Comparison of ENCODE assay signal across 12 mouse cellular contexts in the genomic region with DNA sequence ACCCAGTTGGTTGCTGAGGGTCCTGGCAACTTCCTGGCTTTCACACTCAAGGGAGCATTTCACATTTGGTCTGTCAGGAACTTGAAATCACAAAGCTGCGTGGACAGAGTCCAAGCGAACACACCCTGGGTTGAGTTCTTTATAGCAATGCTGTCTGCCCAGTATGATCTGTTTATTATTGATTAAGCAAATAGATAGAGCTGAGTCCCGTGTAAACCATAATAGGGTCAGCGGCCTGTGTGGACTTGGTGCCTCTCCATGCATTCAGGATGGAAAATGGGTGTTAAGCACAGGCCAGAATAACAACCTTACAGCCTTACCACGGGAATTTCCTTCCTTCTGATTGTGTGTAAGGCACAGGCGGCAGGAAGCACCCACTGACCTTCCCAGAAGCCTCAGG. TPM values are rescaled to one million over a fixed set of nuclear protein-coding genes. Genes with fewer than 3 reads are reported as not detected.
A peak's percentile ranks its signal among the peaks of the same experiment; 100 is the strongest.
DNase-seq lines count a peak whose midpoint lies in the region; ATAC-seq and TF ChIP-seq lines count a peak whose summit lies in the region.
"Had no signal": no experiment of that assay in that cellular context is flagged by ENCODE, and none has a peak within 500 bp of the region (broad histone marks: within the 10 kb centered on the region; RNA-seq: fewer than 3 reads in every experiment).

No protein-coding gene starts in this region.

- no peak for TF ChIP-seq CTCF in layer of hippocampus, adult 2 months (conservative IDR thresholded peaks at IDR 0.05)
- no peak for TF ChIP-seq CTCF in small intestine, adult 2 months (IDR thresholded peaks at IDR 0.05; ENCODE audit: extremely low read depth, insufficient read length, insufficient replicate concordance, low read depth, low read length)

- peak overlapping the region; percentile 70 for H3K27ac ChIP-seq in layer of hippocampus, adult 2 months
- H3K27ac ChIP-seq in heart, embryonic 15.5 days, result peak overlapping the region; percentile 1; the same call in 1 of the 2 replicates
- H3K27ac ChIP-seq in small intestine, adult 2 months (ENCODE audit: insufficient read depth, low read depth, low read length), result peak overlapping the region; percentile 23; the same call in 1 of the 2 replicates
- H3K27ac ChIP-seq: left cerebral cortex, adult 2 months had no signal

- H3K4me2 ChIP-seq in heart, embryonic 15.5 days, result no peak overlapping the region
- H3K4me2 ChIP-seq: midbrain, embryonic 15.5 days had no signal

- 0 out of 2 replicates have a peak, but pooled peaks cover 3% of the 10 kb centered on the region for H3K9me3 ChIP-seq in heart, embryonic 15.5 days (replicated peaks)
- H3K9me3 ChIP-seq: midbrain, embryonic 15.5 days had no signal

- H3K9ac ChIP-seq in heart, embryonic 15.5 days, result no peak overlapping the region
- H3K9ac ChIP-seq: forebrain, postnatal 0 days; midbrain, embryonic 15.5 days had no signal

- no peak; the same call in 1 of the 2 replicates for ATAC-seq in heart, embryonic 15.5 days (replicated peaks; ENCODE audit: insufficient number of reproducible peaks, insufficient read depth, low FRiP score, low read depth)
- ATAC-seq in inflammation-experienced regulatory T-cells, adult 6 months, result no peak
- ATAC-seq: forebrain, postnatal 0 days; midbrain, embryonic 15.5 days had no signal

- peaks cover 11% of the 10 kb centered on the region for H3K4me1 ChIP-seq in heart, embryonic 15.5 days (replicated peaks)
- H3K4me1 ChIP-seq in small intestine, adult 2 months (ENCODE audit: control insufficient read depth, insufficient read depth, insufficient read length, low read length), result peaks cover 28% of the 10 kb centered on the region

- H3K36me3 ChIP-seq in heart, embryonic 15.5 days, result no peaks in the 10 kb centered on the region
- no peaks in the 10 kb centered on the region for H3K36me3 ChIP-seq in small intestine, adult 2 months (ENCODE audit: control insufficient read depth, insufficient read depth, low read length)
- H3K36me3 ChIP-seq: midbrain, embryonic 15.5 days had no signal

- no peaks in the 10 kb centered on the region for H3K27me3 ChIP-seq in heart, embryonic 15.5 days
- no peaks in the 10 kb centered on the region for H3K27me3 ChIP-seq in small intestine, adult 2 months (ENCODE audit: control insufficient read depth, insufficient read depth, low read length)
- H3K27me3 ChIP-seq: midbrain, embryonic 15.5 days had no signal

- no peak for DNase-seq in layer of hippocampus, adult 2 months (ENCODE audit: low spot score in 2 of 2)
- no peak for DNase-seq in layer of hippocampus, adult 9-11 months
- peak; percentile 20 for DNase-seq in kidney, postnatal 14 days
- DNase-seq in ovary, adult 18-20 months (ENCODE audit: low spot score), result no peak
- DNase-seq in right cerebral cortex, postnatal 25 days, result no peak
- DNase-seq: cerebellum, postnatal 14 days; forebrain, postnatal 0 days had no signal

- no peak for TF ChIP-seq POLR2A in small intestine, adult 2 months (IDR thresholded peaks at IDR 0.05; ENCODE audit: low read depth, low read length)

- 55% methylated on average over 6 of the region's 6 CpGs for whole genome bisulfite sequencing in heart, embryonic 15.5 days
- 12% methylated on average over 6 of the region's 6 CpGs for WGBS in small intestine, adult 2 months

- no peak overlapping the region for H3K4me3 ChIP-seq in layer of hippocampus, adult 2 months
- no peak overlapping the region for H3K4me3 ChIP-seq in heart, embryonic 15.5 days
- no peak overlapping the region for H3K4me3 ChIP-seq in small intestine, adult 2 months (ENCODE audit: low read depth, low read length)
- H3K4me3 ChIP-seq: left cerebral cortex, adult 2 months; midbrain, embryonic 15.5 days had no signal

RNA-seq across cellular contexts. Expression of gene Myrip, which starts 49.0 kb away (rescaled TPM):
- 10 to 100 TPM; 54.7 to 58.7 TPM for total RNA-seq in layer of hippocampus, adult 2 months (2021)
- 0.26 and 0.94 TPM in 2 replicates for polyA plus RNA-seq in heart, embryonic 15.5 days (2015; fragmentation: Nextera tagmentation; extraction: Ambion mirVana)
- polyA plus RNA-seq in small intestine, adult 2 months (2012; rRNA removed), result 1.0 and 1.7 TPM in 2 replicates
- polyA plus RNA-seq in inflammation-experienced regulatory T-cells, adult 6 months (2017; shearing (Covaris generic)), result not detected

Comparison
In these comparisons a context has a peak if more than half of its experiments do, and no peak if none do; other contexts are left out.
1. H3K27ac ChIP-seq: peak in every context shown above with its lines; median percentile 70 in layer of hippocampus, adult 2 months; 23 in small intestine, adult 2 months; 1 in heart, embryonic 15.5 days.